Mouse (Mus musculus): ENCODE results near the gene Cyp11a1.

DNA sequence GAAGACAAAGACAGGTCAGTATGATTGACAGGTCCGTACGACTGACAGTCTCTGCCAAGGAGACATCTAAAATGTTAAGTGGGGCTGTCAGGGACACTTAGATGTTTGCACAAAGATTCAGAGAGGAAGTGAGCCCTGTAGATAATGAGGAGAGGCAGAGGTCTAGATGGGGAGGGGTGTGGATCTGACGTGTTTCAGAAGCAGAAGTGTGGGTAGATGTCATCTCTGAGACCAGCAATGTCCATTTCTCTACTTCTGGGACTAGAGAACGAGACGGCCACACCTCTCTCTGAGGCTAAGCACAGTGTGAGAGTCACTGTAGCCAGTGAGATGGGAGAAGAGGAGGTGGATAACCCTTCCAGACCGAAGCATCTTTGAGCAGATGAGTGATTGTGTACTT lies 28.2 kb upstream of the Cyp11a1 start:
- TF ChIP-seq CTCF (IDR thresholded peaks at IDR 0.05; ENCODE audit: control insufficient read depth, insufficient read depth, insufficient replicate concordance, low read depth, low read length) (no peak), POLR2A (IDR thresholded peaks at IDR 0.05; ENCODE audit: control insufficient read depth, low read depth, low read length) (no peak)
